Mouse (Mus musculus) midbrain, embryonic 14.5 days (tissue): ENCODE results near the gene Rbm26. TPM values are rescaled to one million over a fixed set of nuclear protein-coding genes. Genes with fewer than 3 reads are reported as not detected.

Experiments
- ATAC-seq: fragments of 200-750 bp; cut with Nextera tagmentation; 2 replicates; pipeline ENCODE4 v1.8.0; 2017; ENCODE audit warnings: moderate number of reproducible peaks, moderate library complexity; ENCODE audit not compliant: low FRiP score, low TSS enrichment
- DNase-seq: peaks from one replicate; pipeline ENCODE4 v3.0.0-alpha.2; 2015
- H3K27ac ChIP-seq: fragments of 300-500 bp; sonication (generic); replicated peaks from 2 replicates; pipeline ENCODE4 v1.5.1; 2014; ENCODE audit warnings: mild to moderate bottlenecking, low read depth, low read length, moderate library complexity
- H3K27me3 ChIP-seq: fragments of 300-500 bp; sonication (generic); 2 replicates; pipeline ENCODE4 v1.6.1; 2014; ENCODE audit warnings: low read length, control low read depth, mixed read lengths; ENCODE audit not compliant: control insufficient read depth, insufficient read depth
- H3K36me3 ChIP-seq: fragments of 300-500 bp; sonication (generic); 2 replicates; pipeline ENCODE4 v1.6.1; 2014; ENCODE audit warnings: low read length, control low read depth; ENCODE audit not compliant: control insufficient read depth, insufficient read depth
- H3K4me1 ChIP-seq: fragments of 300-500 bp; sonication (generic); 2 replicates; pipeline ENCODE4 v1.6.1; 2014; ENCODE audit warnings: mild to moderate bottlenecking, antibody characterized with exemption, low read length, control low read depth; ENCODE audit not compliant: control insufficient read depth, insufficient read depth
- H3K4me2 ChIP-seq: fragments of 300-500 bp; sonication (generic); 2 replicates; pipeline ENCODE4 v1.6.1; 2014; ENCODE audit warnings: mild to moderate bottlenecking, low read length, moderate library complexity
- H3K4me3 ChIP-seq: fragments of 300-500 bp; sonication (generic); replicated peaks from 2 replicates; pipeline ENCODE4 v1.5.1; 2014; ENCODE audit warnings: low read depth, low read length
- H3K9ac ChIP-seq: fragments of 300-500 bp; sonication (generic); replicated peaks from 2 replicates; pipeline ENCODE4 v1.6.1; 2014; ENCODE audit warnings: mild to moderate bottlenecking, low read length, moderate library complexity
- H3K9me3 ChIP-seq: fragments of 300-500 bp; sonication (generic); 2 replicates; pipeline ENCODE4 v1.6.1; 2016; ENCODE audit warnings: low read length, control low read depth, mixed read lengths; ENCODE audit not compliant: control insufficient read depth
- WGBS: fragments of 180-500 bp; shearing (Covaris S2); extraction: QIAGEN DNeasy Blood & Tissue Kit; methylation state at CpG from one replicate; pipeline ENCODE4 v1.1.7; 2014; 5-methylcytosine and 5-hydroxymethylcytosine counted together
- polyA plus RNA-seq: library from polyadenylated mRNA; unstranded; fragments of >200 nt; fragmentation: Nextera tagmentation; extraction: Ambion mirVana; gene quantifications from 2 replicates; pipeline ENCODE4 v1.2.1, GENCODE M21; 2014

The Rbm26 gene
- polyA plus RNA-seq, 1 experiment from 2014 or later, result 47.3 TPM

GRCm38 (mm10) chr14:105178996-105179395, 1.9 kb upstream of the Rbm26 start:
- H3K4me1 ChIP-seq, result peaks cover 16% of the 10 kb centered on the region
- H3K9me3 ChIP-seq, result no peaks in the 10 kb centered on the region
- H3K36me3 ChIP-seq, result no peaks in the 10 kb centered on the region
- ATAC-seq (no peak), DNase-seq (no peak)
- H3K27ac ChIP-seq, result no peak overlapping the region
- no peak overlapping the region for H3K4me3 ChIP-seq
- 63% methylated on average over 7 of the region's 7 CpGs for WGBS
- H3K27me3 ChIP-seq, result no peaks in the 10 kb centered on the region
- H3K4me2 ChIP-seq, result no peak overlapping the region
- no peak overlapping the region for H3K9ac ChIP-seq

DNA sequence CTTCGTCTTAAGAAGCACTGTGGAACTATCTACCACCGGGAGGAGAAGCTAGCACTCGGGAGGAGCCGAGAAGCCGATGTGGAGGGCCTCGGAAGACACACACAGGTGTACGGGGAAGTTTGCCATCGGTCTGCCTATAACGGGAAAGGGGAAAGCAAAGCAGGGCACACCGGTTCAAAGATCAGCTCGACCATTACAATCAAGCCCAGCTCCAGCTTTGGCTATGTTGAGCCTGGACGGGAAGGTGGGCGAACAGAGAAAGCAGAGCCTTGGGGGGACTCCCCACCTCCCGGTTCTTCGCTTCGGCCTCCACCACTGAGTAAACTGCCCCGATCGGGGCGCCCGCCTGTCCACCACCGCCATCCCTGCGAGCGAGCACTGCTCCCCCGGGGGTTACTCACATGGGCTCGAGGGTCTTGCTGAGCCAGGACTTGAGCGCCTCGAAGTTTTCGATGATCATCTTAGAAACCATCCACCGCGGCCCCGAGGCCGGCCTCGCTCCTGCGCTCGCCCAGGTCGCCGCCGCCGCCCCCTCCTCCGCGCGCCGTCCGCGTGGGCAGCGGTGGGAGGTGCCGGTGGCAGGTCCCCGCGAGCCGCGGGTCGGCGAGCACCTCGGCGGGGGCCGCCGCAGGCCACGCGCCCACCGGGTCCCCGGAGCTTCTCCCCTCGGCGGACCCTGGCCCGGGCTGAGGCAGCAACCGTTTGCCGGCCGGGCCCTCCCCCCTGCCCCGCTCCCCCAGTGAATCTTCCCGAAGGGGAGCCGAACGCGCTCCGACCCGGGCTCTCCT, 552 bp downstream of the Rbm26 start:
- DNase-seq (peak; percentile 63), ATAC-seq (peak; percentile 79)
- Histone ChIP-seq H3K4me2 (peak overlapping the region; percentile 86), H3K27me3 (no peaks in the 10 kb centered on the region), H3K9ac (peak overlapping the region; percentile 98), H3K9me3 (no peaks in the 10 kb centered on the region), H3K4me1 (peaks cover 20% of the 10 kb centered on the region), H3K4me3 (peak overlapping the region; percentile 96), H3K36me3 (no peaks in the 10 kb centered on the region), H3K27ac (peak overlapping the region; percentile 96)
- under 1% methylated on average over 70 of the region's 74 CpGs for WGBS

- H3K4me3 ChIP-seq, result no peak overlapping the region
- no peak overlapping the region for H3K9ac ChIP-seq
- no peak for DNase-seq
- WGBS, result 92% methylated on average over 1 of the region's 1 CpGs
- ATAC-seq, result no peak
- no peaks in the 10 kb centered on the region for H3K27me3 ChIP-seq
- no peak overlapping the region for H3K4me2 ChIP-seq
- H3K36me3 ChIP-seq, result no peaks in the 10 kb centered on the region
- no peaks in the 10 kb centered on the region for H3K4me1 ChIP-seq
- H3K27ac ChIP-seq, result no peak overlapping the region
- no peaks in the 10 kb centered on the region for H3K9me3 ChIP-seq
Measured at GRCm38 (mm10) chr14:105167181-105167580, 9.9 kb downstream of the Rbm26 start.

- WGBS, result 63% methylated on average over 4 of the region's 4 CpGs
- H3K27me3 ChIP-seq, result no peaks in the 10 kb centered on the region
- H3K27ac ChIP-seq, result no peak overlapping the region
Measured at GRCm38 (mm10) chr14:105164793-105165192, 12.3 kb downstream of the Rbm26 start.

GRCm38 (mm10) chr14:105161334-105161733, 15.8 kb downstream of the Rbm26 start:
- Histone ChIP-seq H3K27me3 (no peaks in the 10 kb centered on the region), H3K4me3 (no peak overlapping the region), H3K4me2 (no peak overlapping the region), H3K4me1 (no peaks in the 10 kb centered on the region), H3K36me3 (peaks cover 11% of the 10 kb centered on the region; the same call in 1 of the 2 replicates), H3K9me3 (no peaks in the 10 kb centered on the region), H3K9ac (no peak overlapping the region), H3K27ac (no peak overlapping the region)
- no peak for DNase-seq
- no peak for ATAC-seq
- WGBS, result 91% methylated on average over 1 of the region's 1 CpGs

More at GRCm38 (mm10) chr14:105164793-105165192, 12.3 kb downstream of the Rbm26 start:
- Histone ChIP-seq H3K4me1 (no peaks in the 10 kb centered on the region), H3K9me3 (no peaks in the 10 kb centered on the region), H3K4me2 (no peak overlapping the region), H3K36me3 (no peaks in the 10 kb centered on the region), H3K9ac (no peak overlapping the region), H3K4me3 (no peak overlapping the region)
- DNase-seq, result no peak
- ATAC-seq, result no peak

DNA sequence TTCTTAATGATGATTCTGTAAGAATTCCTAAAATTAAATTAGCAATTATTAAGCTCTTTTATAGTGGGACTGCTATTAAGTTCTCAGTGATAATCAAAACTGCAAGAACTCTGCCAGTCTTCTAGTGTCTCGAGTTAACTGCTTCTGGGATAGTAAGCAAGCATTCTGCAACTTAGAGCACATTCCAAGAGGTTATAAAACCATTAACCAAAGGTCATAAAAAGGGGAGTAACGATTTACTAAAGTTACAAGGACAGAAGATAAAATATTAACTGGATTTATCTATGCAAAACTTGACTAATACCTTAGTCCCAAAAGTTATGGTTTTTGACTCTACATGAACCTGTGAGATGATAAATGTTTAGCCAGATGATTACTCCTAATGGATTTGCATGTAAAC, 18.6 kb downstream of the Rbm26 start:
- no peak for ATAC-seq
- WGBS, result 94% methylated on average over 2 of the region's 2 CpGs
- Histone ChIP-seq H3K4me1 (no peaks in the 10 kb centered on the region), H3K4me3 (no peak overlapping the region), H3K4me2 (no peak overlapping the region), H3K36me3 (peaks cover 21% of the 10 kb centered on the region; the same call in 1 of the 2 replicates), H3K9ac (no peak overlapping the region), H3K9me3 (no peaks in the 10 kb centered on the region), H3K27ac (no peak overlapping the region), H3K27me3 (no peaks in the 10 kb centered on the region)
- no peak for DNase-seq

GRCm38 (mm10) chr14:105134076-105134475, 43.1 kb downstream of the Rbm26 start:
- Histone ChIP-seq H3K27ac (no peak overlapping the region), H3K27me3 (no peaks in the 10 kb centered on the region), H3K9me3 (no peaks in the 10 kb centered on the region), H3K4me3 (no peak overlapping the region), H3K4me1 (no peaks in the 10 kb centered on the region), H3K4me2 (no peak overlapping the region), H3K9ac (no peak overlapping the region), H3K36me3 (peaks cover 30% of the 10 kb centered on the region)
- no peak for ATAC-seq
- 98% methylated on average over 3 of the region's 3 CpGs for WGBS
- no peak for DNase-seq

GRCm38 (mm10) chr14:105127715-105128385, 49.3 kb downstream of the Rbm26 start:
- H3K9ac ChIP-seq, result no peak overlapping the region
- H3K4me2 ChIP-seq, result no peak overlapping the region
- no peaks in the 10 kb centered on the region for H3K9me3 ChIP-seq
- peaks cover 58% of the 10 kb centered on the region for H3K36me3 ChIP-seq
- no peak overlapping the region for H3K4me3 ChIP-seq
- DNase-seq (peak; percentile 57), ATAC-seq (no peak)
- no peaks in the 10 kb centered on the region for H3K27me3 ChIP-seq
- WGBS, result 95% methylated on average over 4 of the region's 4 CpGs
- no peak overlapping the region for H3K27ac ChIP-seq
- H3K4me1 ChIP-seq, result no peaks in the 10 kb centered on the region

DNA sequence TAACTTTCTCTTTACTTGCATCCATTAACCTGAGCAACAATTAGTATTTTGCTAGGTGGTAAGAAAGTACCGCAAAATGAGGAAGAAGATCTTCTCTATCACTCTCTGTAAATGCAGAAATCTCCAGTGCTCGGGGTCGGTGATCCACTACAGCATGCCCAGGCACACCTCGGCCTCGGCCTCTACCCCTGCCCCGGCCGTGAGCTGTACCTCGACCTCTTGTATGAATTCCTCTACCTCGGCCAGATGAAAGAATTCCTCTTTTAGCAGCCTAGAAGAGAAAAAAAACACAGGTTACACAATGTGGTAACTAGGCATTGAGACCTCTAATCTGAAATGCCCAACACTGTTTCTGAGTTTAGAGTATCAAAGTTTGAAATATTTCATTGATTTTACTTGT, 52.6 kb downstream of the Rbm26 start:
- 95% methylated on average over 9 of the region's 9 CpGs for WGBS
- no peaks in the 10 kb centered on the region for H3K4me1 ChIP-seq
- ATAC-seq (no peak), DNase-seq (no peak)
- H3K27me3 ChIP-seq, result no peaks in the 10 kb centered on the region
- H3K4me3 ChIP-seq, result no peak overlapping the region
- H3K36me3 ChIP-seq, result peaks cover 62% of the 10 kb centered on the region
- no peak overlapping the region for H3K9ac ChIP-seq
- H3K9me3 ChIP-seq, result no peaks in the 10 kb centered on the region
- no peak overlapping the region for H3K27ac ChIP-seq
- no peak overlapping the region for H3K4me2 ChIP-seq
